ENCODE assay signal across 10 mouse cellular contexts in the genomic region with DNA sequence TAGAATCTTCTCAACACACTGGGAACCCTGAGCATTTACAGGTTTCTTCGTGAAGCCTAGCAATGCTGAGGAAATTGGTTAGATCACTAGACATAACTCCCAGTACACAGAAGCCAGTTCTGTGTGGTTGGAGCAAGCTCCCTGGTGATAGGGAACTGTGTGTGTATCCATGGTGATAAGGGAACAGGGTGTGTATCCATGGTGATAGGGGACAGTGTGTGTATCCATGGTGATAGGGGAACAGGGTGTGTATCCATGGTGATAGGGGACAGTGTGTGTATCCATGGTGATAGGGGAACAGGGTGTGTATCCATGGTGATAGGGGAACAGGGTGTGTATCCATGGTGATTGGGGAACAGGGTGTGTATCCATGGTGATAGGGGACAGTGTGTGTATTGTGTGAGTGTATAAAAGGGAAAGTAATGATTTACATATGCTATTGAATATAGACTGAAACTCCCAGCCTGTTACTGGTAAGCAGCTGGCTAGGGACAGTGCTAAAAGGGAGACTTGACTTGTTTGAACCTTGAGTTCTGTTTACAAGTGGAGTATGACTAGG. TPM values are rescaled to one million over a fixed set of nuclear protein-coding genes. Genes with fewer than 3 reads are reported as not detected.
DNase-seq lines count a peak whose midpoint lies in the region; ATAC-seq and TF ChIP-seq lines count a peak whose summit lies in the region.
"Not testable (repeated sequence)": the region's sequence is repeated elsewhere in the genome, so short reads cannot be mapped to it uniquely, and the experiment has no call there.
"Had no signal": no experiment of that assay in that cellular context is flagged by ENCODE, and none has a peak within 500 bp of the region (broad histone marks: within the 10 kb centered on the region; RNA-seq: fewer than 3 reads in every experiment).

No protein-coding gene starts in this region.

- not testable (repeated sequence) for H3K4me1 ChIP-seq in ES-E14 (ENCODE audit: control insufficient read depth in 2 of 2, insufficient read depth in 2 of 2, low read length in 2 of 2, poor library complexity in 1 of 2); forebrain, postnatal 0 days (ENCODE audit: insufficient read depth)
- H3K4me1 ChIP-seq in liver, embryonic 13.5 days (replicated peaks): peaks cover 37% of the 10 kb centered on the region
- H3K4me1 ChIP-seq in midbrain, postnatal 0 days (ENCODE audit: insufficient read depth, low read length): peaks cover 13% of the 10 kb centered on the region; the same call in 1 of the 2 replicates

- not testable (repeated sequence) for H3K4me2 ChIP-seq in forebrain, postnatal 0 days (ENCODE audit: low read depth); liver, embryonic 13.5 days; midbrain, postnatal 0 days (ENCODE audit: low read depth, low read length, poor library complexity, severe bottlenecking)

- not testable (repeated sequence) for DNase-seq in ES-E14 (ENCODE audit: low read depth, low spot score)
- DNase-seq in ZHBTc4 (ENCODE audit: low read depth, low spot score): peak; percentile 77
- peak; percentile 16 for DNase-seq in embryo, embryonic 10 days (ENCODE audit: low spot score)
- peak; percentile 32 for DNase-seq in forebrain, postnatal 0 days
- DNase-seq in liver, embryonic 13.5 days: peak; percentile 18
- peak; percentile 26 for DNase-seq in midbrain, postnatal 0 days (ENCODE audit: low spot score)

- ATAC-seq in forebrain, postnatal 0 days; liver, embryonic 13.5 days (ENCODE audit: low read depth); midbrain, postnatal 0 days (ENCODE audit: low FRiP score): not testable (repeated sequence)

- TF ChIP-seq CTCF in forebrain, postnatal 0 days (IDR thresholded peaks at IDR 0.05; ENCODE audit: low read depth); midbrain, postnatal 0 days (IDR thresholded peaks at IDR 0.05): not testable (repeated sequence)

- not testable (repeated sequence) for H3K9me3 ChIP-seq in ES-E14 (ENCODE audit: control insufficient read depth, insufficient read depth, low read depth, low read length); forebrain, postnatal 0 days (ENCODE audit: low read length); liver, embryonic 13.5 days (replicated peaks); midbrain, postnatal 0 days (ENCODE audit: low read length)

- H3K9ac ChIP-seq in ES-E14 (ENCODE audit: insufficient read depth, low read depth, low read length, poor library complexity, severe bottlenecking); forebrain, postnatal 0 days; liver, embryonic 13.5 days; midbrain, postnatal 0 days (replicated peaks; ENCODE audit: low read length, poor library complexity, severe bottlenecking): not testable (repeated sequence)

- peak overlapping the region; percentile 66; the same call in 1 of the 2 replicates for H3K27ac ChIP-seq in ES-E14 (ENCODE audit: insufficient read depth, low read depth, low read length, poor library complexity, severe bottlenecking)
- not testable (repeated sequence) for H3K27ac ChIP-seq in forebrain, postnatal 0 days (ENCODE audit: low read depth, low read length); liver, embryonic 13.5 days; midbrain, postnatal 0 days (ENCODE audit: low read depth, low read length)

- H3K4me3 ChIP-seq in ES-E14 (ENCODE audit: insufficient read depth in 1 of 2, low read depth in 1 of 2, low read length in 2 of 2, poor library complexity in 1 of 2, severe bottlenecking in 1 of 2); forebrain, postnatal 0 days (ENCODE audit: low read depth, low read length); liver, embryonic 13.5 days (replicated peaks); midbrain, postnatal 0 days (ENCODE audit: low read depth, low read length): not testable (repeated sequence)

- WGBS in forebrain, postnatal 0 days: 86% methylated on average over 1 of the region's 1 CpGs
- WGBS in liver, embryonic 13.5 days (ENCODE audit: insufficient replicate concordance): 70% methylated on average over 1 of the region's 1 CpGs
- 87% methylated on average over 1 of the region's 1 CpGs for WGBS in midbrain, postnatal 0 days

- H3K27me3 ChIP-seq in forebrain, postnatal 0 days (ENCODE audit: insufficient read depth, low read length); liver, embryonic 13.5 days; midbrain, postnatal 0 days (ENCODE audit: insufficient read depth, low read length): not testable (repeated sequence)

- H3K36me3 ChIP-seq in ES-E14 (ENCODE audit: control insufficient read depth, insufficient read depth, low read length, poor library complexity, severe bottlenecking): peaks cover 31% of the 10 kb centered on the region
- H3K36me3 ChIP-seq in forebrain, postnatal 0 days (ENCODE audit: insufficient read depth); midbrain, postnatal 0 days (ENCODE audit: insufficient read depth, low read length): not testable (repeated sequence)
- H3K36me3 ChIP-seq in liver, embryonic 13.5 days: peaks cover 35% of the 10 kb centered on the region

- in situ Hi-C loops in ES-E14 (cut with MboI; ENCODE audit: low sequenced_read_pairs in 2 of 2, unreplicated experiment in 2 of 2): not testable (repeated sequence)

RNA-seq across cellular contexts. Expression of a gene that starts 4.9 kb away (rescaled TPM):
- 102 and 120 TPM in 2 replicates for total RNA-seq in ES-E14 (2012; rRNA removed)
- total RNA-seq in forebrain, postnatal 0 days (2014; rRNA removed): 31.1 and 33.5 TPM in 2 replicates
- polyA plus RNA-seq in forebrain, postnatal 0 days (2015; fragmentation: Nextera tagmentation; extraction: Ambion mirVana): 36.0 and 41.5 TPM in 2 replicates
- 38.0 and 47.2 TPM in 2 replicates for polyA plus RNA-seq in liver, embryonic 13.5 days (2015; fragmentation: Nextera tagmentation; extraction: Ambion mirVana)
- 26.0 and 29.7 TPM in 2 replicates for total RNA-seq in midbrain, postnatal 0 days (2014; rRNA removed)
- 41.0 and 47.1 TPM in 2 replicates for polyA plus RNA-seq in midbrain, postnatal 0 days (2015; fragmentation: Nextera tagmentation; extraction: Ambion mirVana)

RNA-seq across cellular contexts. Expression of a gene that starts 41.2 kb away (rescaled TPM):
- total RNA-seq in ES-E14 (2012; rRNA removed): 170 and 405 TPM in 2 replicates
- total RNA-seq in forebrain, postnatal 0 days (2014; rRNA removed): 0.69 and 1.6 TPM in 2 replicates
- polyA plus RNA-seq in forebrain, postnatal 0 days (2015; fragmentation: Nextera tagmentation; extraction: Ambion mirVana): 1.6 and 1.9 TPM in 2 replicates
- polyA plus RNA-seq in liver, embryonic 13.5 days (2015; fragmentation: Nextera tagmentation; extraction: Ambion mirVana): 0.81 and 2.7 TPM in 2 replicates
- total RNA-seq in midbrain, postnatal 0 days (2014; rRNA removed): 2.3 and 3.1 TPM in 2 replicates
- 4.7 and 5.2 TPM in 2 replicates for polyA plus RNA-seq in midbrain, postnatal 0 days (2015; fragmentation: Nextera tagmentation; extraction: Ambion mirVana)
- total RNA-seq: gastrocnemius, adult 2 months; gastrocnemius, postnatal 25 days; heart, adult 8-10 months; heart, postnatal 25 days had no signal

Comparison
In these comparisons a context has a peak if more than half of its experiments do, and no peak if none do; other contexts are left out.
1. RNA of a gene that starts 41.2 kb away (total RNA-seq): 170 to 405 TPM in ES-E14; 2.3 to 3.1 TPM in midbrain, postnatal 0 days and 0.69 to 1.6 TPM in forebrain, postnatal 0 days; every median in the first group is over 10 times any median in the second.